Mouse (Mus musculus) urinary bladder, postnatal 4 days (tissue): Measurements from ENCODE around the gene Mfap1a.

Experiments used
- DNase-seq, 2 experiments: peaks; one replicate each; pipeline ENCODE4 v3.0.0; 2021 to 2022; ENCODE audit warnings: low spot score in 2 of 2

Gene Mfap1a

DNA sequence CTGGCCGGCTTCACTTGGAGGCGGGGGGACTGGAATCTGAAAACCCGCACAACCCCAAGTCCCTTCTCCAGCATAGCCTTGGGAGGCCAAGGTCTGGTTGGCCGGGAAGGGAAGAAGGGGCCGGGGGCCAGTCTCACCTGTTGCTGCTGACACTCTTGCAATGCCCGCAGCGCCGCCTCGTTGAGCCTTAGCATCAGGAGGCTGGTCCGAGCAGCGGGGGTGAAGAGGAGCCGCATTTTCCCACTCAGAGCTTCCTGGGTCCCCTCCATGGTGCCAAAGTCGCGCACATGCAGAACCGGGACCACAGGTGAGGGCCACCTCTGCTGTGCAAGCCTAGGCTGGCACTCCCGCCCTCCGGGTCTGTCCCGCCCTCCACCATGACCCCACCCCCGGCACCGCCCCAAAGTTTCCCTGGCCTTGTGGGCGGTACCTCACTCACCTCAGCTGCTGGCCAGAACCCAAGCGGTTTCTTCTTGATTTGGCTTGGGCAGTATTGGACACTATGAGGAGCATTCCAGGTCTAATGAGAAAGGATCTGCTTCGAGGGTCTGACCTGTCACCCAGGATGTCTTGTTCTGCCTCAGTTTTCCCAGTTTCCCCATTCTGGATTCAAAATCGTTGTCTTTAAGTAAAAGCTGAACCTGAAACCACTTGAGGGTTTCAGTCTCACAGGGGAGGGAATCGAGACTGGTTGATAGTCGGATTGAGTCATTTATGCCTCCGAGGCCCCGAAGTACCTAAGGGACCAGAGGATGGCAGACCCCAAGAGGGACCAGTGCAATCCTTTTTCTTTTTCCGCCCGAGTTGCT lies 64.0 kb downstream of the Mfap1a start:
- DNase-seq = peak; percentile 47 to 69
